Mouse (Mus musculus) intestine, embryonic 14.5 days (tissue): ENCODE data around the gene Tnnt3. TPM values are rescaled to one million over a fixed set of nuclear protein-coding genes. Genes with fewer than 3 reads are reported as not detected.

Experiments
- ATAC-seq: fragments of 200-750 bp; cut with Nextera tagmentation; replicated peaks from 2 replicates; pipeline ENCODE4 v1.8.0; 2017; ENCODE audit warnings: low read depth, moderate number of reproducible peaks, moderate TSS enrichment, moderate library complexity; ENCODE audit not compliant: low FRiP score, low TSS enrichment
- DNase-seq: peaks from one replicate; pipeline ENCODE4 v3.0.0-alpha.2; 2018; ENCODE audit warnings: low spot score
- H3K27ac ChIP-seq: fragments of 300-500 bp; sonication (generic); 2 replicates; pipeline ENCODE4 v1.5.1; 2014; ENCODE audit warnings: low read depth, mild to moderate bottlenecking, control low read depth
- H3K27me3 ChIP-seq: fragments of 300-500 bp; sonication (generic); replicated peaks from 2 replicates; pipeline ENCODE4 v1.6.1; 2014; ENCODE audit warnings: low read length, control low read depth; ENCODE audit not compliant: control insufficient read depth, insufficient read depth
- H3K36me3 ChIP-seq: fragments of 300-500 bp; sonication (generic); 2 replicates; pipeline ENCODE4 v1.6.1; 2014; ENCODE audit warnings: low read length, control low read depth; ENCODE audit not compliant: control insufficient read depth, insufficient read depth
- H3K4me1 ChIP-seq: fragments of 300-500 bp; sonication (generic); replicated peaks from 2 replicates; pipeline ENCODE4 v1.6.1; 2014; ENCODE audit warnings: low read length, control low read depth, mixed read lengths; ENCODE audit not compliant: control insufficient read depth, insufficient read depth
- H3K4me2 ChIP-seq: fragments of 300-500 bp; sonication (generic); 2 replicates; pipeline ENCODE4 v1.6.1; 2014; ENCODE audit warnings: low read length
- H3K4me3 ChIP-seq: fragments of 300-500 bp; sonication (generic); 2 replicates; pipeline ENCODE4 v1.5.1; 2014; ENCODE audit warnings: low read depth, low read length, control low read depth, mixed read lengths
- H3K9ac ChIP-seq: fragments of 300-500 bp; sonication (generic); 2 replicates; pipeline ENCODE4 v1.6.1; 2014; ENCODE audit warnings: mild to moderate bottlenecking, low read length
- H3K9me3 ChIP-seq: fragments of 300-500 bp; sonication (generic); 2 replicates; pipeline ENCODE4 v1.6.1; 2016; ENCODE audit warnings: low read length, control low read depth; ENCODE audit not compliant: control insufficient read depth
- WGBS: fragments of 180-500 bp; shearing (Covaris S2); extraction: QIAGEN DNeasy Blood & Tissue Kit; methylation state at CpG from one replicate; pipeline ENCODE4 v1.1.7; 2014; 5-methylcytosine and 5-hydroxymethylcytosine counted together
- polyA plus RNA-seq: library from polyadenylated mRNA; unstranded; fragments of >200 nt; fragmentation: Nextera tagmentation; extraction: Ambion mirVana; gene quantifications from 2 replicates; pipeline ENCODE4 v1.2.1, GENCODE M21; 2014

Gene Tnnt3
- polyA plus RNA-seq, 1 experiment from 2014 or later: 2.4 TPM

- peaks cover 46% of the 10 kb centered on the region for H3K4me1 ChIP-seq
- peak overlapping the region; percentile 94 for H3K27ac ChIP-seq
- H3K9ac ChIP-seq: peak overlapping the region; percentile 7; the same call in 1 of the 2 replicates
- H3K27me3 ChIP-seq: no peaks in the 10 kb centered on the region
- 63% methylated on average over 2 of the region's 2 CpGs for WGBS
- DNase-seq (peak; percentile 46), ATAC-seq (no peak)
- H3K4me2 ChIP-seq: no peak overlapping the region
- H3K4me3 ChIP-seq: no peak overlapping the region
- no peaks in the 10 kb centered on the region for H3K9me3 ChIP-seq
- no peaks in the 10 kb centered on the region for H3K36me3 ChIP-seq
Observed at GRCm38 (mm10) chr7:142459299-142459691, 39.3 kb upstream of the Tnnt3 start.

- DNase-seq (no peak), ATAC-seq (no peak)
- Histone ChIP-seq H3K9ac (no peak within 1 kb of the TSS), H3K9me3 (no peaks in the 10 kb centered on the region), H3K4me1 (peaks cover 33% of the 10 kb centered on the region), H3K36me3 (no peaks in the 10 kb centered on the region), H3K4me3 (no peak within 1 kb of the TSS), H3K4me2 (no peak within 1 kb of the TSS), H3K27ac (peak within 1 kb of the TSS; percentile 94), H3K27me3 (no peaks in the 10 kb centered on the region)
- 90% methylated on average over 7 of the region's 7 CpGs for whole genome bisulfite sequencing
Observed at GRCm38 (mm10) chr7:142460636-142461077, 38.0 kb upstream of the Tnnt3 start, which contains the start of gene Lsp1. Gene Lsp1 (plus strand): TSS chr7:142460809.

- Histone ChIP-seq H3K27ac (no peak overlapping the region), H3K4me2 (no peak overlapping the region), H3K9me3 (no peaks in the 10 kb centered on the region), H3K9ac (no peak overlapping the region), H3K36me3 (no peaks in the 10 kb centered on the region), H3K4me1 (peaks cover 25% of the 10 kb centered on the region), H3K27me3 (no peaks in the 10 kb centered on the region), H3K4me3 (no peak overlapping the region)
- DNase-seq (no peak), ATAC-seq (no peak)
- 78% methylated on average over 2 of the region's 2 CpGs for WGBS
Observed at GRCm38 (mm10) chr7:142461446-142461845, 37.2 kb upstream of the Tnnt3 start.

GRCm38 (mm10) chr7:142462190-142462589 lies 36.4 kb upstream of the Tnnt3 start:
- DNase-seq (no peak), ATAC-seq (no peak)
- no peak overlapping the region for H3K9ac ChIP-seq
- no peak overlapping the region for H3K27ac ChIP-seq
- H3K27me3 ChIP-seq: no peaks in the 10 kb centered on the region
- 80% methylated on average over 6 of the region's 6 CpGs for WGBS
- no peak overlapping the region for H3K4me2 ChIP-seq
- H3K4me3 ChIP-seq: no peak overlapping the region
- no peaks in the 10 kb centered on the region for H3K9me3 ChIP-seq
- no peaks in the 10 kb centered on the region for H3K36me3 ChIP-seq
- H3K4me1 ChIP-seq: peaks cover 17% of the 10 kb centered on the region

GRCm38 (mm10) chr7:142462594-142463078 lies 36.0 kb upstream of the Tnnt3 start:
- no peak for ATAC-seq
- H3K9ac ChIP-seq: no peak overlapping the region
- H3K27ac ChIP-seq: no peak overlapping the region
- no peak overlapping the region for H3K4me3 ChIP-seq
- H3K36me3 ChIP-seq: no peaks in the 10 kb centered on the region
- DNase-seq: peak; percentile 49
- H3K27me3 ChIP-seq: no peaks in the 10 kb centered on the region
- no peaks in the 10 kb centered on the region for H3K9me3 ChIP-seq
- WGBS: 72% methylated on average over 4 of the region's 4 CpGs
- peaks cover 13% of the 10 kb centered on the region for H3K4me1 ChIP-seq
- H3K4me2 ChIP-seq: no peak overlapping the region

- WGBS: 70% methylated on average over 7 of the region's 7 CpGs
- Histone ChIP-seq H3K4me1 (peaks cover 48% of the 10 kb centered on the region), H3K9me3 (no peaks in the 10 kb centered on the region), H3K4me2 (no peak overlapping the region), H3K27ac (peak overlapping the region; percentile 96), H3K4me3 (no peak overlapping the region), H3K36me3 (no peaks in the 10 kb centered on the region), H3K27me3 (no peaks in the 10 kb centered on the region), H3K9ac (no peak overlapping the region)
- DNase-seq (peak; percentile 51), ATAC-seq (no peak)
Observed at GRCm38 (mm10) chr7:142470171-142470691, 28.4 kb upstream of the Tnnt3 start.

- Histone ChIP-seq H3K36me3 (no peaks in the 10 kb centered on the region), H3K4me2 (peak overlapping the region; percentile 46), H3K9ac (no peak overlapping the region; the same call in 1 of the 2 replicates), H3K27ac (peak overlapping the region; percentile 96), H3K4me3 (no peak overlapping the region), H3K27me3 (no peaks in the 10 kb centered on the region), H3K4me1 (peaks cover 55% of the 10 kb centered on the region), H3K9me3 (no peaks in the 10 kb centered on the region)
- DNase-seq (peak; percentile 83), ATAC-seq (peak; percentile 41; the same call in 1 of the 2 replicates)
- 19% methylated on average over 4 of the region's 4 CpGs for WGBS
Observed at GRCm38 (mm10) chr7:142470808-142471413, 27.7 kb upstream of the Tnnt3 start.

GRCm38 (mm10) chr7:142471414-142471861 lies 27.2 kb upstream of the Tnnt3 start:
- ATAC-seq (peak; percentile 25), DNase-seq (peak; percentile 61)
- Histone ChIP-seq H3K9me3 (no peaks in the 10 kb centered on the region), H3K27ac (peak overlapping the region; percentile 96), H3K4me3 (peak overlapping the region; percentile 39), H3K4me1 (peaks cover 58% of the 10 kb centered on the region), H3K9ac (peak overlapping the region; percentile 87), H3K27me3 (no peaks in the 10 kb centered on the region), H3K4me2 (peak overlapping the region; percentile 46), H3K36me3 (peaks cover 1% of the 10 kb centered on the region; the same call in 1 of the 2 replicates)
- 13% methylated on average over 6 of the region's 6 CpGs for WGBS
